Mouse (Mus musculus) gonadal fat pad, adult 2 months (tissue): ENCODE measurements around the gene Ltb4r1. TPM values are rescaled to one million over a fixed set of nuclear protein-coding genes. Genes with fewer than 3 reads are reported as not detected.

Source experiments
- DNase-seq: peaks from one replicate; pipeline ENCODE4 v3.0.0-alpha.2; 2012; ENCODE audit warnings: low read depth
- polyA plus RNA-seq: library from polyadenylated mRNA; depleted of rRNA; stranded (reverse); fragments of >200 nt; gene quantifications from 2 replicates; pipeline ENCODE4 v1.2.3, GENCODE M21; 2012; rRNA removed

The Ltb4r1 gene
- polyA plus RNA-seq, 1 experiment: 3.8 TPM

GRCm38 (mm10) chr14:55785195-55785594 is 19.4 kb downstream of the Ltb4r1 start:
- DNase-seq: no peak

- no peak for DNase-seq
Measured at GRCm38 (mm10) chr14:55787731-55788130, 22.0 kb downstream of the Ltb4r1 start.

GRCm38 (mm10) chr14:55788256-55789050 is 22.7 kb downstream of the Ltb4r1 start, which contains the start of gene Ripk3:
Ripk3 (minus strand) TSS chr14:55788865.
- no peak for DNase-seq

GRCm38 (mm10) chr14:55793461-55793860 is 27.7 kb downstream of the Ltb4r1 start:
- DNase-seq: no peak

GRCm38 (mm10) chr14:55793946-55794345 is 28.2 kb downstream of the Ltb4r1 start:
- no peak for DNase-seq

DNA sequence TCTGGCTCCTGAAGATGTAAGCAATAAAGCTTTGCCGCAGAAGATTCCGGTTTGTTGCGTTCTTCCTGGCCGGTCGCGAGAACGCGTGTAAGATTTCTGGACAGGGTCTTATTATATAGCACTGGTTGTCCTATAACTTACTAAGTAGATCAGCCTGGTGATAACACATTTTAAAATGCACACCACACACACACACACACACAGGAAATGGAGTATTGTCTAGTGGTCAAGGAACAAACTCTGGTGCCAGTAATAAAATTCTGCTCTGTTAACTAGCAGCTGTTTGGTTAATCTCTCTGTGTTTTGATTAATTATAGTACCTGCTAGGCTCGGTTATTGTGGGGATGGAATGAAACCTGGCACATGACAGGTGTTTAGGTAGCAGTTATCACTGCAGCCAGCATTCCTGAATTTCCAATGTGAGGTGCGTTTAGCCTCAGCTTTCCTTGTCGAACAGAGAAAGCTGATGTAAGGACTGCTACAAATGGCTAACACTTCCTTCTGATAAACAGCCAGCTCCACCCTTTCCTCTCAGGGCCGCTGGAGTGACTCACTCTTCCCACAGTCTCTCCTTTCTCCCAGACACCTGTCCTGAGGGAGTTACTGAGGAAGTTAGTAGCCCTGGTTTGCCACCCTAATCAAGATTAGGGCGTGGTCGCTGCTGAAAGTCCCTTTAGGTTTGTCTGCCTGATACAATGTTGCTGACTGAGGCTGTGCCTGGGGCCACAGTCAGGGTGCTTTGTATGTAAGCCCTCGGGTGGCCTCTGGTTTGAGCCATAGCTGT is 29.8 kb downstream of the Ltb4r1 start:
- DNase-seq: no peak

GRCm38 (mm10) chr14:55814885-55815284 is 49.1 kb downstream of the Ltb4r1 start:
- DNase-seq: no peak

DNA sequence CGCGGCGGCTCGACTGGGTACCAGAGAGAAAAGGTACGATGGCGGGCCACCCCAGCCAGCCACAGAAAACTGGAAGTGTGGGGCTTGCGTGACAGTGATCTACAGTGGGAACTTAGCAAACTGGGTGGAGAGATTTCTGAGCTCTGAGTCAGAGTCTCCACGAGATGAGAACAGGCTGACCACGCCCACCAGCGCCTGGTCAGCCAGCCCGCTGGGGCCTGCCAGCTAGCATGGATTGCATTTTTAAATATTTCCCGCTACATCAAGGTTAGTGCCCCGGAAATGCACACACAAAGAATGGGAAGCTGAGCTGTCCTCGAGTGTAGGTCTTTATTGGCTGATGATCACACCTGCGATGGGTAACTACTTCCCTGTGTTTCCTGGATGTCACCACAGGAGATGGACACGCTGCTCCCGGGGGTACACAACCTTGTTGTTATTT is 49.6 kb downstream of the Ltb4r1 start:
- DNase-seq: no peak

Other genes starting within 250 kb of the Ltb4r1 start
- not detected in 2 replicates for gene Nrl, start 241.0 kb upstream of the Ltb4r1 start, polyA plus RNA-seq
- gene Pck2, start 225.7 kb upstream of the Ltb4r1 start, polyA plus RNA-seq: 46.6 and 53.5 TPM in 2 replicates
- 186 and 207 TPM in 2 replicates for gene Dcaf11, start 206.0 kb upstream of the Ltb4r1 start, polyA plus RNA-seq
- gene A730061H03Rik, start 205.6 kb upstream of the Ltb4r1 start, polyA plus RNA-seq: 5.5 and 6.6 TPM in 2 replicates
- 1.6 and 4.0 TPM in 2 replicates for gene Fitm1, start 190.3 kb upstream of the Ltb4r1 start, polyA plus RNA-seq
- gene Psme1, start 187.8 kb upstream of the Ltb4r1 start, polyA plus RNA-seq: 62.8 and 71.9 TPM in 2 replicates
- gene Emc9, start 180.7 kb upstream of the Ltb4r1 start, polyA plus RNA-seq: 37.4 and 62.0 TPM in 2 replicates
- gene Psme2, start 174.8 kb upstream of the Ltb4r1 start, polyA plus RNA-seq: 85.1 and 122 TPM in 2 replicates
- gene Rnf31, start 174.3 kb upstream of the Ltb4r1 start, polyA plus RNA-seq: 29.9 and 31.3 TPM in 2 replicates
- gene Irf9, start 162.4 kb upstream of the Ltb4r1 start, polyA plus RNA-seq: 63.1 and 66.8 TPM in 2 replicates
- 8.0 and 30.7 TPM in 2 replicates for gene Rec8, start 147.9 kb upstream of the Ltb4r1 start, polyA plus RNA-seq
- 93.1 and 112 TPM in 2 replicates for gene Ipo4, start 130.0 kb upstream of the Ltb4r1 start, polyA plus RNA-seq
- gene Gm49378, start 128.1 kb upstream of the Ltb4r1 start, polyA plus RNA-seq: 3.5 and 4.7 TPM in 2 replicates
- gene Tm9sf1, start 122.2 kb upstream of the Ltb4r1 start, polyA plus RNA-seq: 103 and 117 TPM in 2 replicates
- gene Tssk4, start 115.8 kb upstream of the Ltb4r1 start, polyA plus RNA-seq: 4.4 and 4.6 TPM in 2 replicates
- 33.1 and 34.8 TPM in 2 replicates for gene Mdp1, start 105.5 kb upstream of the Ltb4r1 start, polyA plus RNA-seq
- gene Gmpr2, start 94.0 kb upstream of the Ltb4r1 start, polyA plus RNA-seq: 17.9 and 24.6 TPM in 2 replicates
- 262 and 441 TPM in 2 replicates for gene Nedd8, start 93.8 kb upstream of the Ltb4r1 start, polyA plus RNA-seq
- 12.3 and 12.4 TPM in 2 replicates for gene Tinf2, start 84.1 kb upstream of the Ltb4r1 start, polyA plus RNA-seq
- gene Tgm1, start 52.0 kb upstream of the Ltb4r1 start, polyA plus RNA-seq: 4.3 and 4.4 TPM in 2 replicates
- 48.4 and 49.0 TPM in 2 replicates for gene Rabggta, start 43.7 kb upstream of the Ltb4r1 start, polyA plus RNA-seq
- gene Dhrs1, start 20.3 kb upstream of the Ltb4r1 start, polyA plus RNA-seq: 92.5 and 99.0 TPM in 2 replicates
- 16.7 and 18.1 TPM in 2 replicates for gene Nop9, start 20.3 kb upstream of the Ltb4r1 start, polyA plus RNA-seq
- gene Cideb, start 7.5 kb upstream of the Ltb4r1 start, polyA plus RNA-seq: 5.9 and 8.3 TPM in 2 replicates
- 1.5 and 2.2 TPM in 2 replicates for gene Ltb4r2, start 4.5 kb upstream of the Ltb4r1 start, polyA plus RNA-seq
- gene Adcy4, start 18.1 kb downstream of the Ltb4r1 start, polyA plus RNA-seq: 12.6 and 13.6 TPM in 2 replicates
- 9.1 and 10.7 TPM in 2 replicates for gene Ripk3, start 22.9 kb downstream of the Ltb4r1 start, polyA plus RNA-seq
- 12.1 and 12.7 TPM in 2 replicates for gene Nfatc4, start 57.2 kb downstream of the Ltb4r1 start, polyA plus RNA-seq
- gene Nynrin, start 88.0 kb downstream of the Ltb4r1 start, polyA plus RNA-seq: 3.4 and 4.9 TPM in 2 replicates
- 0.28 and 0.54 TPM in 2 replicates for gene Cbln3, start 118.4 kb downstream of the Ltb4r1 start, polyA plus RNA-seq
- gene Khnyn, start 119.0 kb downstream of the Ltb4r1 start, polyA plus RNA-seq: 14.3 and 14.7 TPM in 2 replicates
- gene Sdr39u1, start 134.3 kb downstream of the Ltb4r1 start, polyA plus RNA-seq: 62.6 and 68.9 TPM in 2 replicates
- 2.0 and 2.6 TPM in 2 replicates for gene Cma1, start 178.7 kb downstream of the Ltb4r1 start, polyA plus RNA-seq
- not detected in 2 replicates for gene Cma2, start 185.0 kb downstream of the Ltb4r1 start, polyA plus RNA-seq